In genomic region chr7:120503891-120504662, GRCm38 (mm10) we compare ENCODE assay signal across 8 mouse cellular contexts.
DNase-seq lines count a peak whose midpoint lies in the region; ATAC-seq and TF ChIP-seq lines count a peak whose summit lies in the region.

No protein-coding gene starts in this region.

- peak overlapping the region; percentile 73 for H3K4me2 ChIP-seq in kidney, postnatal 0 days (ENCODE audit: low read length)
- H3K4me2 ChIP-seq in embryonic facial prominence, embryonic 11.5 days (ENCODE audit: low read depth, low read length): peak overlapping the region; percentile 67
- peak overlapping the region; percentile 75 for H3K4me2 ChIP-seq in hindbrain, embryonic 13.5 days
- H3K4me2 ChIP-seq in midbrain, embryonic 15.5 days: peak overlapping the region; percentile 86

- intact Hi-C loops in gastrocnemius, adult 2 months (cut with DNase I): no loop called here

- no peaks in the 10 kb centered on the region for H3K27me3 ChIP-seq in kidney, postnatal 0 days (ENCODE audit: insufficient read depth, low read length)
- H3K27me3 ChIP-seq in embryonic facial prominence, embryonic 11.5 days (ENCODE audit: control insufficient read depth, insufficient read depth, low read length): no peaks in the 10 kb centered on the region
- H3K27me3 ChIP-seq in hindbrain, embryonic 13.5 days: no peaks in the 10 kb centered on the region
- no peaks in the 10 kb centered on the region for H3K27me3 ChIP-seq in midbrain, embryonic 15.5 days (replicated peaks)

- no peak for TF ChIP-seq CTCF in kidney, postnatal 0 days (IDR thresholded peaks at IDR 0.05; ENCODE audit: low read depth)
- no peak for TF ChIP-seq CTCF in gastrocnemius, adult 2 months (IDR thresholded peaks at IDR 0.05)

- no peaks in the 10 kb centered on the region for H3K36me3 ChIP-seq in kidney, postnatal 0 days (ENCODE audit: insufficient read depth, low read length)
- H3K36me3 ChIP-seq in embryonic facial prominence, embryonic 11.5 days (replicated peaks; ENCODE audit: control insufficient read depth, insufficient read depth, low read depth, low read length): no peaks in the 10 kb centered on the region
- no peaks in the 10 kb centered on the region for H3K36me3 ChIP-seq in hindbrain, embryonic 13.5 days
- no peaks in the 10 kb centered on the region for H3K36me3 ChIP-seq in midbrain, embryonic 15.5 days (replicated peaks)

- H3K4me1 ChIP-seq in kidney, postnatal 0 days (replicated peaks; ENCODE audit: insufficient read depth, low read length): no peaks in the 10 kb centered on the region
- no peaks in the 10 kb centered on the region for H3K4me1 ChIP-seq in embryonic facial prominence, embryonic 11.5 days (ENCODE audit: control insufficient read depth, insufficient read depth, low read length)
- peaks cover 3% of the 10 kb centered on the region; the same call in 1 of the 2 replicates for H3K4me1 ChIP-seq in hindbrain, embryonic 13.5 days (replicated peaks)
- peaks cover 3% of the 10 kb centered on the region; the same call in 1 of the 2 replicates for H3K4me1 ChIP-seq in midbrain, embryonic 15.5 days

- no peaks in the 10 kb centered on the region for H3K9me3 ChIP-seq in kidney, postnatal 0 days (replicated peaks; ENCODE audit: low read length)
- no peaks in the 10 kb centered on the region; the same call in 1 of the 2 replicates for H3K9me3 ChIP-seq in embryonic facial prominence, embryonic 11.5 days (replicated peaks; ENCODE audit: control insufficient read depth, low read length)
- peaks cover 6% of the 10 kb centered on the region; the same call in 1 of the 2 replicates for H3K9me3 ChIP-seq in hindbrain, embryonic 13.5 days
- no peaks in the 10 kb centered on the region for H3K9me3 ChIP-seq in midbrain, embryonic 15.5 days

- WGBS in kidney, postnatal 0 days: 14% methylated on average over 30 of the region's 31 CpGs
- 16% methylated on average over 30 of the region's 31 CpGs for WGBS in embryonic facial prominence, embryonic 11.5 days
- 6% methylated on average over 30 of the region's 31 CpGs for WGBS in hindbrain, embryonic 13.5 days
- 10% methylated on average over 31 of the region's 31 CpGs for WGBS in midbrain, embryonic 15.5 days

- peak; percentile 40; the same call in 1 of the 2 replicates for ATAC-seq in kidney, postnatal 0 days (replicated peaks; ENCODE audit: low FRiP score, low read depth)
- peak; percentile 73; the same call in 1 of the 2 replicates for ATAC-seq in embryonic facial prominence, embryonic 11.5 days (replicated peaks; ENCODE audit: insufficient number of reproducible peaks, low FRiP score, low TSS enrichment, low read depth)
- ATAC-seq in hindbrain, embryonic 13.5 days (ENCODE audit: low FRiP score): peak; percentile 80; the same call in 1 of the 2 replicates
- ATAC-seq in midbrain, embryonic 15.5 days (replicated peaks): peak; percentile 67
- ATAC-seq in erythroblast, adult 5-6 weeks (replicated peaks; ENCODE audit: low FRiP score, poor library complexity, severe bottlenecking): no peak

- peak overlapping the region; percentile 33; the same call in 1 of the 2 replicates for H3K4me3 ChIP-seq in kidney, postnatal 0 days (replicated peaks; ENCODE audit: low read depth, low read length)
- peak overlapping the region; percentile 29 for H3K4me3 ChIP-seq in embryonic facial prominence, embryonic 11.5 days (ENCODE audit: low read depth, low read length)
- peak overlapping the region; percentile 48 for H3K4me3 ChIP-seq in hindbrain, embryonic 13.5 days
- peak overlapping the region; percentile 44 for H3K4me3 ChIP-seq in midbrain, embryonic 15.5 days
- no peak overlapping the region for H3K4me3 ChIP-seq in gastrocnemius, adult 2 months

- H3K9ac ChIP-seq in kidney, postnatal 0 days (ENCODE audit: low read depth, low read length): peak overlapping the region; percentile 46; the same call in 1 of the 2 replicates
- H3K9ac ChIP-seq in embryonic facial prominence, embryonic 11.5 days (replicated peaks; ENCODE audit: low read length): peak overlapping the region; percentile 59
- peak overlapping the region; percentile 76 for H3K9ac ChIP-seq in hindbrain, embryonic 13.5 days
- peak overlapping the region; percentile 54 for H3K9ac ChIP-seq in midbrain, embryonic 15.5 days

- no peak for DNase-seq in kidney, postnatal 0 days (ENCODE audit: low spot score)
- DNase-seq in kidney, adult 11 months: no peak
- DNase-seq in embryonic facial prominence, embryonic 11.5 days (ENCODE audit: low spot score): peak; percentile 38
- no peak for DNase-seq in gastrocnemius, adult 2 months
- DNase-seq in natural killer cell, adult 2 months (ENCODE audit: low spot score in 2 of 2): no peak

- H3K27ac ChIP-seq in kidney, postnatal 0 days: no peak overlapping the region
- no peak overlapping the region for H3K27ac ChIP-seq in embryonic facial prominence, embryonic 11.5 days (replicated peaks; ENCODE audit: low read depth, low read length)
- no peak overlapping the region for H3K27ac ChIP-seq in hindbrain, embryonic 13.5 days
- no peak overlapping the region for H3K27ac ChIP-seq in midbrain, embryonic 15.5 days
- H3K27ac ChIP-seq in gastrocnemius, adult 2 months: no peak overlapping the region
